Comparison of ENCODE assay signal across 8 mouse cellular contexts in the genomic region with DNA sequence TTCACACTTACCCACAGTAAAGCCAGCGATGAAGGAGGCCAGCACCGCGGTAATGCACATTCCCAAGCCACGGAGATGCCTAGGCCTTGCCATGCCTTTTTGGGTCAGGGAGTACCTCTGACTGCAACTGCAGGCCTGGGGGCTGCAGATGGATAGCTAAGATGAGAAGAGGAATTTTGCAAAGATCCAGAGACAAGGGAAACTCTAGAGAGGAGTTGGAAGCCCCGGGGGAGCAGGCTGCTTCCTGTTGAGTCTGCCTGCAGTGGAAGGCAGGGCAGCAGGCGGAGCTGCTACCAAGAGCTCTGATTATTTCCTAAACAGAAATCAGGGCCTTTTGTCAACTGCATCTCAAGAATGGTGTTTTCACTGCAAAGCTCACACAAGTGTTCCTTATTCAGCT. TPM values are rescaled to one million over a fixed set of nuclear protein-coding genes. Genes with fewer than 3 reads are reported as not detected.
A peak's percentile ranks its signal among the peaks of the same experiment; 100 is the strongest.
DNase-seq lines count a peak whose midpoint lies in the region; ATAC-seq and TF ChIP-seq lines count a peak whose summit lies in the region.

No protein-coding gene starts in this region.

- ATAC-seq in forebrain, embryonic 16.5 days, result no peak
- ATAC-seq in heart, embryonic 15.5 days (replicated peaks; ENCODE audit: insufficient number of reproducible peaks, insufficient read depth, low FRiP score, low read depth), result no peak
- no peak for ATAC-seq in limb, embryonic 14.5 days (ENCODE audit: low FRiP score, low read depth)
- no peak for ATAC-seq in megakaryocyte, adult 5-6 weeks (ENCODE audit: poor library complexity, severe bottlenecking)

- no peaks in the 10 kb centered on the region for H3K36me3 ChIP-seq in forebrain, embryonic 10.5 days (replicated peaks)
- no peaks in the 10 kb centered on the region for H3K36me3 ChIP-seq in forebrain, embryonic 16.5 days (ENCODE audit: control insufficient read depth, insufficient read depth)
- H3K36me3 ChIP-seq in heart, embryonic 15.5 days, result no peaks in the 10 kb centered on the region
- no peaks in the 10 kb centered on the region for H3K36me3 ChIP-seq in limb, embryonic 14.5 days (ENCODE audit: control insufficient read depth, insufficient read depth, low read length)

- H3K9ac ChIP-seq in forebrain, embryonic 16.5 days (replicated peaks; ENCODE audit: low read depth, low read length), result no peak overlapping the region
- H3K9ac ChIP-seq in heart, embryonic 15.5 days, result no peak overlapping the region
- no peak overlapping the region for H3K9ac ChIP-seq in limb, embryonic 14.5 days (ENCODE audit: low read depth, low read length, severe bottlenecking)

- no peak for TF ChIP-seq POLR2A in limb, embryonic 14.5 days (IDR thresholded peaks at IDR 0.05; ENCODE audit: borderline replicate concordance, extremely low read depth, insufficient read depth, insufficient read length)

- 22% methylated on average over 6 of the region's 6 CpGs for WGBS in forebrain, embryonic 10.5 days
- WGBS in forebrain, embryonic 16.5 days, result 37% methylated on average over 6 of the region's 6 CpGs
- 15% methylated on average over 6 of the region's 6 CpGs for WGBS in heart, embryonic 15.5 days
- 26% methylated on average over 6 of the region's 6 CpGs for WGBS in limb, embryonic 14.5 days

- no peak overlapping the region for H3K4me3 ChIP-seq in forebrain, embryonic 10.5 days
- H3K4me3 ChIP-seq in forebrain, embryonic 16.5 days (replicated peaks; ENCODE audit: low read length), result no peak overlapping the region
- H3K4me3 ChIP-seq in heart, embryonic 15.5 days, result peak overlapping the region; percentile 22
- no peak overlapping the region for H3K4me3 ChIP-seq in limb, embryonic 14.5 days (replicated peaks; ENCODE audit: low read length)

- peak overlapping the region; percentile 48; the same call in 1 of the 2 replicates for H3K27ac ChIP-seq in forebrain, embryonic 10.5 days
- H3K27ac ChIP-seq in forebrain, embryonic 16.5 days (ENCODE audit: low read length), result no peak overlapping the region
- peak overlapping the region; percentile 5; the same call in 1 of the 2 replicates for H3K27ac ChIP-seq in heart, embryonic 15.5 days
- H3K27ac ChIP-seq in limb, embryonic 14.5 days (replicated peaks; ENCODE audit: low read depth, low read length), result no peak overlapping the region

- H3K4me1 ChIP-seq in forebrain, embryonic 10.5 days, result peaks cover 4% of the 10 kb centered on the region; the same call in 1 of the 2 replicates
- H3K4me1 ChIP-seq in forebrain, embryonic 16.5 days (replicated peaks; ENCODE audit: control insufficient read depth, insufficient read depth, low read length), result no peaks in the 10 kb centered on the region
- no peaks in the 10 kb centered on the region for H3K4me1 ChIP-seq in heart, embryonic 15.5 days (replicated peaks)
- no peaks in the 10 kb centered on the region for H3K4me1 ChIP-seq in limb, embryonic 14.5 days (ENCODE audit: control insufficient read depth, insufficient read depth, low read length)

- peak; percentile 15 for DNase-seq in forebrain, embryonic 10.5 days (ENCODE audit: extremely low spot score, low spot score)
- DNase-seq in embryo, embryonic 10 days (ENCODE audit: low spot score), result peak; percentile 30
- peak; percentile 9 for DNase-seq in limb, embryonic 14.5 days (ENCODE audit: low spot score)
- DNase-seq in left cerebral cortex, adult 8-10 months (ENCODE audit: low spot score in 2 of 2), result no peak
- no peak for DNase-seq in right cerebral cortex, adult 18-20 months

- no peaks in the 10 kb centered on the region for H3K9me3 ChIP-seq in forebrain, embryonic 10.5 days
- no peaks in the 10 kb centered on the region for H3K9me3 ChIP-seq in forebrain, embryonic 16.5 days (ENCODE audit: control insufficient read depth, low read length)
- no peaks in the 10 kb centered on the region for H3K9me3 ChIP-seq in heart, embryonic 15.5 days (replicated peaks)
- no peaks in the 10 kb centered on the region for H3K9me3 ChIP-seq in limb, embryonic 14.5 days (ENCODE audit: control insufficient read depth, low read length)

- no peaks in the 10 kb centered on the region for H3K27me3 ChIP-seq in forebrain, embryonic 10.5 days (ENCODE audit: poor library complexity, severe bottlenecking)
- H3K27me3 ChIP-seq in forebrain, embryonic 16.5 days (replicated peaks; ENCODE audit: control insufficient read depth, insufficient read depth, low read length), result no peaks in the 10 kb centered on the region
- no peaks in the 10 kb centered on the region for H3K27me3 ChIP-seq in heart, embryonic 15.5 days
- H3K27me3 ChIP-seq in limb, embryonic 14.5 days (ENCODE audit: control insufficient read depth, insufficient read depth, low read length), result no peaks in the 10 kb centered on the region

- H3K4me2 ChIP-seq in forebrain, embryonic 16.5 days (ENCODE audit: low read length), result no peak overlapping the region
- peak overlapping the region; percentile 36 for H3K4me2 ChIP-seq in heart, embryonic 15.5 days
- no peak overlapping the region for H3K4me2 ChIP-seq in limb, embryonic 14.5 days (replicated peaks; ENCODE audit: low read depth, low read length, severe bottlenecking)

RNA-seq across cellular contexts. Expression of a gene that starts 17.0 kb away (rescaled TPM):
- polyA plus RNA-seq in forebrain, embryonic 10.5 days (2016; fragmentation: Nextera tagmentation; extraction: Ambion mirVana), result 0.33 and 0.39 TPM in 2 replicates
- 1.2 TPM in 2 replicates for polyA plus RNA-seq in forebrain, embryonic 16.5 days (2015; fragmentation: Nextera tagmentation; extraction: Ambion mirVana)
- polyA plus RNA-seq in heart, embryonic 15.5 days (2015; fragmentation: Nextera tagmentation; extraction: Ambion mirVana), result 4.9 and 5.7 TPM in 2 replicates
- polyA plus RNA-seq in limb, embryonic 14.5 days (2012; rRNA removed), result 3.2 and 3.5 TPM in 2 replicates
- 3.0 and 3.2 TPM in 2 replicates for polyA plus RNA-seq in limb, embryonic 14.5 days (2014; fragmentation: Nextera tagmentation; extraction: Ambion mirVana)
- total RNA-seq in left cerebral cortex, adult 8-10 months (2022), result 1 to 10 TPM in 2 of 4 experiments, under 1 TPM in 2; 0.53 to 2.9 (median 0.88) TPM
- total RNA-seq in megakaryocyte, adult 5-6 weeks (2015), result not detected in 2 replicates
- total RNA-seq in megakaryocyte, adult 5-6 weeks (2017), result 0.88 TPM in 1 of 2 replicates, not detected in the other

RNA-seq across cellular contexts. Expression of a gene that starts 18.4 kb away (rescaled TPM):
- polyA plus RNA-seq in forebrain, embryonic 10.5 days (2016; fragmentation: Nextera tagmentation; extraction: Ambion mirVana), result not detected in 2 replicates
- not detected in 2 replicates for polyA plus RNA-seq in forebrain, embryonic 16.5 days (2015; fragmentation: Nextera tagmentation; extraction: Ambion mirVana)
- polyA plus RNA-seq in heart, embryonic 15.5 days (2015; fragmentation: Nextera tagmentation; extraction: Ambion mirVana), result not detected in 2 replicates
- not detected in 2 replicates for polyA plus RNA-seq in limb, embryonic 14.5 days (2012; rRNA removed)
- polyA plus RNA-seq in limb, embryonic 14.5 days (2014; fragmentation: Nextera tagmentation; extraction: Ambion mirVana), result not detected in 2 replicates
- total RNA-seq in left cerebral cortex, adult 8-10 months (2022), result not detected
- total RNA-seq in megakaryocyte, adult 5-6 weeks (2015), result not detected in 2 replicates
- total RNA-seq in megakaryocyte, adult 5-6 weeks (2017), result not detected in 2 replicates

RNA-seq across cellular contexts. Expression of a gene that starts 44.7 kb away (rescaled TPM):
- not detected in 2 replicates for polyA plus RNA-seq in forebrain, embryonic 10.5 days (2016; fragmentation: Nextera tagmentation; extraction: Ambion mirVana)
- not detected in 2 replicates for polyA plus RNA-seq in forebrain, embryonic 16.5 days (2015; fragmentation: Nextera tagmentation; extraction: Ambion mirVana)
- not detected in 2 replicates for polyA plus RNA-seq in heart, embryonic 15.5 days (2015; fragmentation: Nextera tagmentation; extraction: Ambion mirVana)
- polyA plus RNA-seq in limb, embryonic 14.5 days (2012; rRNA removed), result not detected in 2 replicates
- not detected in 2 replicates for polyA plus RNA-seq in limb, embryonic 14.5 days (2014; fragmentation: Nextera tagmentation; extraction: Ambion mirVana)
- total RNA-seq in left cerebral cortex, adult 8-10 months (2022), result not detected
- total RNA-seq in megakaryocyte, adult 5-6 weeks (2015), result not detected in 2 replicates
- not detected in 2 replicates for total RNA-seq in megakaryocyte, adult 5-6 weeks (2017)

Comparison
In these comparisons a context has a peak if more than half of its experiments do, and no peak if none do; other contexts are left out.
1. H3K27ac ChIP-seq: peak in forebrain, embryonic 10.5 days (single experiment) and heart, embryonic 15.5 days (single experiment); none in forebrain, embryonic 16.5 days (single experiment) and limb, embryonic 14.5 days (single experiment).
2. DNase-seq: peak in forebrain, embryonic 10.5 days (single experiment), embryo, embryonic 10 days (single experiment) and limb, embryonic 14.5 days (single experiment); none in left cerebral cortex, adult 8-10 months (0 of 2) and right cerebral cortex, adult 18-20 months (single experiment).